Mouse (Mus musculus) gastrocnemius, postnatal 10 days (tissue): ENCODE results near the gene Bpifb5. TPM values are rescaled to one million over a fixed set of nuclear protein-coding genes. Genes with fewer than 3 reads are reported as not detected.
"Not testable (repeated sequence)": the region's sequence is repeated elsewhere in the genome, so short reads cannot be mapped to it uniquely, and the experiment has no call there.

Source experiments
- DNase-seq: peaks from one replicate; pipeline ENCODE4 v3.0.0; 2021; ENCODE audit warnings: mixed read lengths
- long read RNA-seq, 2 experiments: library from polyadenylated mRNA; stranded (forward); transcript quantifications; one replicate each; pipeline ENCODE4 v2.0.0; 2021
- total RNA-seq, 2 experiments: library from RNA; stranded (reverse); gene quantifications; 2 replicates each; pipeline ENCODE4 v1.2.3; 2021

Bpifb5 gene
- not detected for total RNA-seq
- long read RNA-seq, experiment 1 = 0 reads
- long read RNA-seq, experiment 2 = 0 reads

GRCm38 (mm10) chr2:154223265-154223916 lies at the start of gene Bpifb5:
TSS of gene Bpifb5 (plus strand) at chr2:154223742.
- DNase-seq = peak; percentile 22

- not testable (repeated sequence) for DNase-seq
These were observed 41.6 kb upstream of the Bpifb5 start for GRCm38 (mm10) chr2:154181900-154182299.

- DNase-seq = not testable (repeated sequence)
These were observed 40.5 kb upstream of the Bpifb5 start for GRCm38 (mm10) chr2:154183061-154183460.

GRCm38 (mm10) chr2:154185319-154185718 lies 38.2 kb upstream of the Bpifb5 start:
- DNase-seq = no peak

DNA sequence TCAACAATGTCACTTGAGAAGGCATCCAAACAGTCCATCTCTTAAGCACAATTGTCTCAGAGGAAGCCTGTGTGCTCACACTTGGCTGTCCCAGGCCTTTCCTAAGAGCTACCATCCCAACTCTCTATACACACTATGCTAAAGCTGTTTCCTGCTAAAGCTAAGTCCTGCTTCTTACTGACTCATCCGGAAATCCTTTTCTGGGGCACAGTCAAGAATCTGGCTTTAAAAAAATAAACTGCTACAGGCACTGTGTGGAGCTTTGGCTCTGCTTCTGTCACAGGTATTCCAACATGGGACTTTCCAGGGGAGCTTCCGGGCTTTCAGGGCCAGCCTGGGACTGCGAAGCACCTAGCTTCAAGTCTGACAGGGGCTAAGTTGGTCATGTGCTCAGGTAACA lies 37.8 kb upstream of the Bpifb5 start:
- DNase-seq = no peak

GRCm38 (mm10) chr2:154187468-154187867 lies 36.1 kb upstream of the Bpifb5 start:
- DNase-seq = no peak

- no peak for DNase-seq
These were observed 33.6 kb upstream of the Bpifb5 start for GRCm38 (mm10) chr2:154189877-154190434.

GRCm38 (mm10) chr2:154190546-154191258 lies 32.8 kb upstream of the Bpifb5 start, which contains the start of gene Bpifb1:
TSS of gene Bpifb1 (plus strand) at chr2:154190818.
- DNase-seq = no peak

DNA sequence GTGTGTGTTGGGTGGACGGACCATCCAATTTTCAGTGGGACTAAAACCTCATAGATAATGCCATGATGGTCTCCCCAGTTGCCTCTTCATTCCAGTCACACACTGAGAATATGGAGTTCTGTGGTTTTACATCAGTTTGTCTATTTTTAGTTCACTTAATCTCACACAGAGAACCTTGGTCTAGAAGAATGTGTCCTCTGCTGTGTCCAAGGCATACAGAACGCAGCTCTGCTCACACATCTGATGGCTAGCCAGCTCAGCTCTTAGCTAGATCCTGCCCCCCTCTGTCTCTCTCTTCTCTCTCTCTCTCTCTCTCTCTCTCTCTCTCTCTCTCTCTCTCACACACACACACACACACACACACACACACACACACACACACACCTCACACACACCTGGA lies 31.4 kb upstream of the Bpifb5 start:
- no peak for DNase-seq

GRCm38 (mm10) chr2:154193071-154193470 lies 30.5 kb upstream of the Bpifb5 start:
- no peak for DNase-seq

DNA sequence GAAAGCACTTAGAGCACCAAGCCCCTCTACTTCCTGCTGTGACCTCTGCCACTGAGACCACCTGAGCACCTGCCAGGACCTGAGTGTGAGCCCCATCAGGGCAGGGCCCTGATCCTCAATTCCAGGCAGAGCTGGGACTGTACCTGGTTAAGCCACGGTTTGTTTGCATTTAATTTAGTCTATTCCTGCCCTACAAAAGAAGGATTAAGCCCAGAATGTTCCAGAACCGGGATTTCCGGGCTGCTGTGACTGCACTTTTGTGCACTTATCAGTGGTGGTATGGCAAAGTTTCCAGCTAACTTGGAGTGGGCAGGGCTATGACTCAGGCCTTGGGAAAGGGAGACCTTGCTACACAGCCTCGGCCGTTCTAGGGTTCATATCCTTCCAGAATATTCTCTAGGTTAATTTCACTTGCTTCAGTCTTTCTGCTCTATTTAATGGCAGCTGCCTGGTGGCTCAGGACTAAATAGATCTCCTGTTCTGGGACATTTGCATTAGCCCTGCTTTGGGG lies 29.5 kb upstream of the Bpifb5 start:
- DNase-seq = no peak

DNA sequence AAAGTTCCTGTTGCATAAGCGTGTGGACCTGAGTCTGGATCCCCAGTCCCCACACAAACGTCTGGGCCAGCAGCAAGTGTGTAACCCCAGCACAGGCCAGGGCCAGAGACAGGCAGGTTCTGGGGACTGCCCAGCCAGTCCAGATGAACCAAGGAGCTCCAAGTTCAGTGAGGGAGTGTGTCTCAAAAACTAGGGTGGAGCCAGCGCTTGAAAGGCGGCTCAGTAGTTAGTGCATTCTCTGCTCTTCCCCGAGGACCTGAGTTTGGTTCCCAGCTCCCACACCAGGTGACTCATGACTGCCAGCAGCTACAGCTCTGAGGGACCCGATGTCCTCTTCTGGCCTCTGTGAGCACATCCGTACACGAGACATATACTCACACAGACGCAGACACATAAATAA lies 26.5 kb upstream of the Bpifb5 start:
- no peak for DNase-seq

GRCm38 (mm10) chr2:154204630-154205029 lies 18.9 kb upstream of the Bpifb5 start:
- no peak for DNase-seq

DNA sequence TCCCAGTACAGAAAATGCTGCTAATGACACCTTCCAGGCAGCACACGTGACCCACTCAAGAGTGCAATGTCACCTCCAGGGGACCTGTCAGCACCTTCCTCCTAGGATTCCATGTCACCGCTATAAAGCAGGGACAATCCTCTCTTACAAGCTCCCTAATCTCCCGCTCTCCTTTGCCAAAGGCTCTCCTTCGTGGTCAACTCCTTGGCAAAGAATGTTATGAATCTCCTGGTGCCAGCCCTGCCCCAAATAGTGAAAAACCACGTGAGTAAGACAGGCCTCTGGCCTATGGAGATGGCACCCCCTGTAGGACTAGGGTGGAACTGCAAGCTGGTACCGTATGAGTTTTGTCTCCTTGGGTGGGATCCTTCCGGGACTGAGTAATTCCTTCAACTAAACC lies 16.6 kb upstream of the Bpifb5 start:
- DNase-seq = peak; percentile 31

GRCm38 (mm10) chr2:154209112-154209511 lies 14.4 kb upstream of the Bpifb5 start:
- no peak for DNase-seq

DNA sequence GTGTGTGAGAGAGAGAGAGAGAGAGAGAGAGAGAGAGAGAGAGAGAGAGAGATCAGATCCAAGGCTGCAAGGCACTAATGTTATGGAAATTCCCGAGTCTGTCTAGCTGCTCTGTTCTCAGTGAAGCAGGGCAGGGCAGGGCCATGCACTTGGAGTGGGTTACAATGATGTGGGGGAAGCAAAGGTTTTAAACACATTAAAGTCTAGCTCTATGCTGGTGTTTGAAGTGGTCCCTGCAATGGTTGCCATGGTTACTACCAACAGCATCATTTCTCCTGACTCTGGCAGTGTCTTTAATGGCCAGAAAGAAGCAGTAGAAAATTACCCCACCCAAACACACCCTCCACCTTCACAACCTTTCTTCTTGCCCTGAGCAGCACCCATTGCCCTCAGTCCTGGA lies 12.4 kb upstream of the Bpifb5 start:
- DNase-seq = no peak

GRCm38 (mm10) chr2:154211881-154212280 lies 11.7 kb upstream of the Bpifb5 start:
- no peak for DNase-seq

DNA sequence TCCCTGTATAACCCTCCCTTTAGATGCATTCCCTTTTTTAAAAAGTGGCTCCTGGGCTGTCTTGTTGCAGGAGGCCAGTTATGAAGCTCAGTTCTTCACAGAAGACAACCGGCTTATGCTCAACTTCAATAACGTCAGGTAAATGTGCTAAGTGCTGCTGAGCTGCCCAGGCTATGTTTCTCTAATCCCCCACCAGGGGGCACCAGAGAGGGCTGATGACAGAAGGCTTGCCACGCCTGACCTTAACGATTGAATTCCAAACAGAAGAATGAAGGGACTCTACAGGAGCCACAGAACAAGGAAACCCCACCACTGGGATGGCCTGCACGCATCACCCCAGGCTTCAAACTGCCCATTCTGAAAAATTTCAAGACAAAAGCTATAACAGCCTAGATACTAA lies 8.4 kb upstream of the Bpifb5 start:
- peak; percentile 79 for DNase-seq

GRCm38 (mm10) chr2:154219950-154220349 lies 3.6 kb upstream of the Bpifb5 start:
- DNase-seq = no peak

DNA sequence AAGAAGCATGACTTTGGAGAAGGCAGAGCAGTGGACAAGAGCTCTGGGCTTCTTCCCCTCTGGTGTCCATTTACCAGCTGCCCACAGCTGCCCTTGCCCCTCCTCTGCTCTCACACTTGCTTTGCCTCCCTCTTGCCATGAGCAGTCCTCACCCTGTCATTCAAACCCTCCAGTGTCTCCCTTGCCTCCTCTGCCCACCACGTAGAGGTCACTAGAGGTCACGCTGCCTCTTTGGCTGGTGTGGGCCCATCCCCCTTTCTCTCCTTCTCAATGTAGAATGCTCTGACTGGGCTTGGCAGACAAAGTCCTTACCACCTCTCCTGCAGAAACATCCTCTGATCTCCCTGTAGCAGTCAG lies 353 bp downstream of the Bpifb5 start:
- no peak for DNase-seq

DNA sequence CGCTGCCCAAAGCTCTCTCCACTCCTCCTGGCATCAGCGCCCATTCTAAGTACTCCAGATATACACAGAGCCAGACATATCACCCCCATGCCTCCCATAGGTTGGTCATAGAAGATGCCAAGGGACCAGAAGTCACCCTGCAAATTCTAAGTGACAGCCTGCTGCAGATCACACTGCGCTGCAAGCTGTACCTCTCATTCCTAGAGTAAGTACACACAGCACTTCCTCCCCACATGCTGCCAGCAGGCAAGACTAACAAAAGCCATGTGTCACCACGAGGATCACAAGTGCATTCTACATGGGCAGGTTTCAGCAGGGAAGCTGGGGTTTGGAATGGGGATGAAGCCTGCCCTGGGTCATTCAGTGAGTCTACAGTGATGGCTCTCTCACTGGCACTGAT lies 3.4 kb downstream of the Bpifb5 start:
- no peak for DNase-seq

DNA sequence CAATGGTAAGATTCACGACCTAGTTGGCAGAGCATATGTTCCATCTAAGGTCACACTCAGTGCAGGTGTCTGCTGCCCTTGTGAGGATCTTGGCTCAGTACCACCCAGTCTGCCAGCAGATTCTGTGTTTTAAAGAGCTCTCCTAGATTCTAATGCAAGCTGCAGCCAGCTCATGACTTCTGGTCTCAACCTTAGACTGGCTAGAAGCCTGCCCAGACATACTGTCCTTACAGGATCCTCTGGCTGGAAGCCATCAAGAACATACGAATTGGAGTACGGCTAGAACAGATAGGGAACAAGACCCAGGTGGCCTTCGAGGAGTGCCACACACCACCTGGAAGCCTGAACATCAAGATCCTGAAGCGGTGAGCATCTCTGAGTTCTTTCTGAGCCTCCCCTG lies 4.3 kb downstream of the Bpifb5 start:
- no peak for DNase-seq

DNA sequence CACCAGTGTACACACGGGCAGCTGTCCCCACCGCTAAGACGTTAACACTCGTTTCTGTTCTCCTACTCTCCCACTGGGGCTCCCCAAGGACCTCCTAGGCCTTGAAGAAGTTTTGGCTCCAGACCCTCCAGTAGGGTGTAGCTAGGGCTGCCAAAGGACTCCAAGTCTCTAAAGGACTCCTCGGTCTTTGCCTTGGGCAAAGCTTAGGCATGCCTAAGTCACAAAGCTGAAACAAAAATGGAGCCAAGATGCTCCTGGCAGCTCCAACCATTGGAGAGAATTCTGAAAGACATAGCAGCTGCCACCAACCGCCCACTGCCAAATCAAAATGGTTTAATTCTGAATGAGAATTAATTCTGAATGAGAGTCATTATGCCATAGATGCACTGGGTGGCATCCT lies 9.9 kb downstream of the Bpifb5 start:
- DNase-seq = no peak
